Mouse (Mus musculus): ENCODE measurements around the gene Slc5a11.

The Slc5a11 gene

GRCm38 (mm10) chr7:123214365-123215075, at the start of gene Slc5a11:
TSS of gene Slc5a11 (plus strand) at chr7:123214780.
- in situ Hi-C loops (cut with MboI), result no loop called here

DNA sequence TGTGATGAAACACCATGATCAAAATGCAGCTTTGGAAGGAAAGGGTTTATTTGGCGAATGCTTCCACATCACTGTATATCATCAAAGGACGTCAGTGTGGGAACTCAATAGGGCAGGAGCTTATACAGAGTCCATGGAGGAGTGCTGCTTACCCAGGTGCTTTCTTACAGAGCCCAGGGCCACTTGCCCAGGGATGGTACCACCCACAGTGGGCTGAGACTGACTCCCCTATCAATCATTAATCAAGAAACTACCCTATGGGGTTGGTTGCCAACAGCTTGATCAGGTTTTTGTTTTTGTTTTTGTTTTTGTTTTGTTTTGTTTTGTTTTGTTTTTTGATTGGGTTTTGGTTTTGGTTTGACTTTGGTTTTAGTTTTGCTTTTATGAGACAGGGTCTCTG, 47.1 kb upstream of the Slc5a11 start:
- in situ Hi-C loops (cut with MboI), result no loop called here

GRCm38 (mm10) chr7:123169618-123170017, 45.0 kb upstream of the Slc5a11 start:
- in situ Hi-C loops (cut with MboI), result no loop called here

- in situ Hi-C loops (cut with MboI), result no loop called here
Measured at GRCm38 (mm10) chr7:123172101-123172500, 42.5 kb upstream of the Slc5a11 start.

DNA sequence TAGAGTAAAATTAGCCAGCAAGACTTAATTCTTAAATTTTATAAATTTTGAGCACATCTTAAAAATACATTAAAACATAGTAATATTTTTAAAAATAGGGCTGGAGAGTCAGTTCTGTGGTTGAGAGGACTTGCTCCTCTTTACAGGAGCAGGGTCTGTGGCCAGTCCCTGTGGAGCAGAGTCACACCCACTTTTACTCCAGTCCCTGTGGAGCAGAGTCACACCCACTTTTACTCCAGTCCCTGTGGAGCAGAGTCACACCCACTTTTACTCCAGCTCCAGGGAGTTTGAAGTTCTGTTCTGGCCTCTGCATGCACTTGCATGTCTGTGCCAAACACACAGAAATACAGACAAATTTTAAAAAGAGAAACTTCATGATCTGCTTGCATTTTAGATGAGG, 37.4 kb upstream of the Slc5a11 start:
- in situ Hi-C loops (cut with MboI), result no loop called here

- in situ Hi-C loops (cut with MboI), result no loop called here
Measured at GRCm38 (mm10) chr7:123181787-123182701, 32.5 kb upstream of the Slc5a11 start.

GRCm38 (mm10) chr7:123184891-123185290, 29.7 kb upstream of the Slc5a11 start:
- in situ Hi-C loops (cut with MboI), result no loop called here

GRCm38 (mm10) chr7:123186463-123186862, 28.1 kb upstream of the Slc5a11 start:
- in situ Hi-C loops (cut with MboI), result no loop called here

- in situ Hi-C loops (cut with MboI), result no loop called here
Measured at GRCm38 (mm10) chr7:123187246-123187645, 27.3 kb upstream of the Slc5a11 start.

DNA sequence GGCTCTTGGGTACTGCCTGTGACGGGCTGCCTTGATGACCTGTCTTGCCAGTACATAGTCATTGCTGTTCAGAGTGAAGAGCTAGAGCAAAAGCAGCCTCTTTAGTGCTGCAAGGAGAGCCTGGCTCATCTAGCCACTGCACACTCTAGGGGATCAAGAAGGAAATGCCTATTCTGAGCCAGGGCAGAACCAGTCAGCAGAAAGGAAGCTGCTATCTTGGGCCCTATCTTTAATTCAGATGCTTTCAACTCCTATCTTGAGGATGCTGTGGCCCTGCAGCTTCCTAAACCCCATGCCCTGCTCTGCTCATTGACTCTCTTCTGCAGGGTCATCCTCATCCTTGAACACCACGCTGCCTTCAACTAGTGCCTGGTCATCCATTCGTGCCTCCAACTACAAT, 26.1 kb upstream of the Slc5a11 start:
- in situ Hi-C loops (cut with MboI), result no loop called here

GRCm38 (mm10) chr7:123189762-123190161, 24.8 kb upstream of the Slc5a11 start:
- in situ Hi-C loops (cut with MboI), result no loop called here

- in situ Hi-C loops (cut with MboI), result no loop called here
Measured at GRCm38 (mm10) chr7:123191731-123192130, 22.8 kb upstream of the Slc5a11 start.

DNA sequence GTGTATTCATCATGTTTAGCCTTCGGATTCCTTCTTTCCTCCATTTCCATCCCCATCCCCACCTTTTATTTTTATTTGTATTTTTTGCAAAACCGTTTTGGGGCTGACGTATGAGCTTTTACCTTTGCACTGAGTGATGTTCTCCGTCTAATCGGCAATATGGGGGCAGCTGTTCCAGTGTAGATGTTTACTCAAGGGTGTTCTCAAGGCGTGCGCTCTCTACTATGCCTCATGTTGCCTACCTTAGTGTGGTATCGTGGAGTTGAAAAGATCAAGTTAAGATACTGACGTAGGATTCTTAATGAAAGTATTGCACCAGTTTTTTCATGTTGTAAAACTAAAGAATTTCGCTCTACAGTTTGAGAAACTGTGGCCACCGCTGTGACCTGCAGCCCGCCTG, 21.4 kb upstream of the Slc5a11 start:
- in situ Hi-C loops (cut with MboI), result no loop called here

DNA sequence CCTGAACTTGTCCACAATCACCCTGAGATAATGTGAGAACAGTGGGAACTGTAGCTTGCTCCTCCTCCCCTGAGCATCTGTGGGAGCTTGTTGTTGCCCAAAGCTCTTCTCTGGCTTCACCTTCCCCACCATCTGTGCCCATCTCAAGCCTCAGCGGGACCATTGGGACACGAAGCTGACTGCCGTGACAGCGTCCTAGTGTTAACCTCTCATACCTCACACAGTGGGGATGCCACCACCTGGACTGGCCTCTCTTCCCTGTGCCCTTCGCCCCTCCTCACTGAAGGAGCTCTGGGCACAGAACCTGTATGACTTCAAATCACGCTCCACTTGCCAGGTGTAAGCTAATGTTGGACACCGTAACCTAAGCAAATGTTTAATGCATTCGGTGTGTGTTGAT, 19.9 kb upstream of the Slc5a11 start:
- in situ Hi-C loops (cut with MboI), result no loop called here

GRCm38 (mm10) chr7:123196432-123196831, 18.1 kb upstream of the Slc5a11 start:
- in situ Hi-C loops (cut with MboI), result no loop called here

DNA sequence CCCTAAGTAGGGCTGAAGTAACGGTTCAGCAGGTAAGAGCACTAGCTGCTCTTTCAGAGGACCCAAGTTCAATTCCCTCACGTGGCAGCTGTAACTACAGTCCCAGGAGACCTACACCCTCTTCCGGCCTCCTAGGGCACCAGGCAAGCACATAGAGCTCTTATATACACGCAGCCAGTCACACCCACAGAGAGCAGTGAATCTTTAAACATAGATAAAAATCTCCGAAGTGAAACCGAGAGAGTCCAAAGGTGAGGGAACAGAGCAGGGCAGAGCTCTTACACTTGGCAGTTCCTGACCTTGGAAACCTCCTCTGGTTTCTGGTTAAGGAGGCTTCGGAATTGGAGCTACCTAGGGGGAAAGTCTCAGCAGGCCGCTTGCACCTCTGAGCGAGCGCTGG, 15.9 kb upstream of the Slc5a11 start:
- in situ Hi-C loops (cut with MboI), result no loop called here

DNA sequence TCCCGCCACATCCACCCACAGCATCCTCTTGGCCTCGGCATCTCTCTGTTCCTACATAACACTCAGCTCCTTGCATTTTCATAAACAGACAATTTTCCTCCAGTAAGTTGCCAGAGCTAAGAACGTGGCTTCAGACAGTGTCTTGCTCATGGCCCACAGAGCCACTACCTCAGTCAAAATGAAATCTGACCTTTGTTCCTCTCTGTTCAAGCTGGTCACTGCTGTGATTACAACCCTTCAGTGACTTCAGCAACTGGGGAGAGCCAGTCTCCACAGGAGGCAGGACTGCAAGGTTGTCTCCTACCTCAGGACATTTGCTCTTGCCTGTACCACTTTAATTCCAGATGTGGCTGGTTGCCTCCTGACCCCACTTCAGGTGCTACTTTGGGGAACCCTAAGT, 15.4 kb upstream of the Slc5a11 start:
- in situ Hi-C loops (cut with MboI), result no loop called here

GRCm38 (mm10) chr7:123199656-123200206, 14.8 kb upstream of the Slc5a11 start:
- in situ Hi-C loops (cut with MboI), result no loop called here

- in situ Hi-C loops (cut with MboI), result no loop called here
Measured at GRCm38 (mm10) chr7:123200722-123201121, 13.9 kb upstream of the Slc5a11 start.

DNA sequence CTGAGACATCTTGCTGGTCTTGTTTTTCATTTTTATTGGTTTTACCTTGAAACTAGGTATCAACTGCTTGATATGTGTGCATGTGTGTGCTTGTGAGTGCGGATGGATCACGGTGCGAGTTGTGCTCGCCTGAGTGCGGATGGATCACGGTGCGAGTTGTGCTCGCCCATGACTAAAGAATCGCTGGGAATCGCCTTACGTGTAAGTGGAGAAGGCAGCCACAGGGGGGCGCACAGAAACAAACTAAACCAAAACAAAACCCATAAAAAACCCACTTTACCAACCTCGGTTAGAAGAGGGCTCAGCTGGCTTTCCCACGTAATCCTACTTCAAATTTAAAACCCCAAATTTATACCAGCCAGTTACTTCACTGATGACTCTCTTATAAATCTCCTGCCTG, 9.3 kb upstream of the Slc5a11 start:
- in situ Hi-C loops (cut with MboI), result loop anchor here (5.0 kb wide), 1 partner anchor 262 kb away; no protein-coding TSS in a partner anchor

- in situ Hi-C loops (cut with MboI), result loop anchor here (5.0 kb wide), 1 partner anchor 260 kb away; no protein-coding TSS in a partner anchor
Measured at GRCm38 (mm10) chr7:123207561-123207960, 7.0 kb upstream of the Slc5a11 start.

DNA sequence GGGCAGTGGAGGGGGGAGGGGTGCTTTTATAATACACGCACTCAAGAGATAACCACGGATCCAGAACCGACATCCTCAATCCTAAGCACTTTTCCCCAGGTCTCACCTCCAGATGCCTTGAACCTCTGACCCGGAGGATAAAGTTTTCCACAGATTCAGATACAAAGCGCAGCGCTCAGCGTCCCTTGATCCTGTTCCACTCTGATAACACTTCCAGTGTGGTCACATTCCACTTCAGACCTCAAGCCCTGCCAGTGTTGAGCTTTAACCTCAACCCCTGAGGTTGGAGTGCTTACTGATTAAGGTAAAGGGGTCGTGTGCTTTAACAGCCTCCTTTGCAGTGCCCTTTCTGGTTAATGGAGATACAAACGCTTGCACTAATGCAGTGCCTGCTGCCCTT, 4.7 kb upstream of the Slc5a11 start:
- in situ Hi-C loops (cut with MboI), result loop anchor here (5.0 kb wide), 1 partner anchor 257 kb away; no protein-coding TSS in a partner anchor

DNA sequence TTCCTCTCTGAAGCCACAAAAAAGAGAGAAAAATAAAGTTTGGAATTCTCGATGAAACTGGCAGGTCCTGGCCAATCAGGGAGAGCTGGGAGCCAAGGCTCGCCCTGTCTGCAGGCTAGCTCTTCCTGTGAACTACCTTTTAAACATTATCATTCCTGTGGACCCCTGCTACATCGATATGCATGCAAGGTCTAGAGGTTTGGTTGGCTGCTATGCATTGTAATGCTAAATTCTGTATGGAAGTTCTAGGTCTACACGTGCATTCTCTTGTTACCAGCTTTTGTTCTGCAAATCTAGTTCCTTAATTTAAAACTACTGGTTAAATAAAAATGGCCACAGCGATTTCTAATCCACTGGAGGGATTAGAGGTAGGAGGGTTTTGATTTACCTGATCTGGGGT, 3.1 kb upstream of the Slc5a11 start:
- in situ Hi-C loops (cut with MboI), result no loop called here
